Mouse (Mus musculus) testis, adult 10 weeks (tissue): ENCODE data around the gene G530012D18Rik. TPM values are rescaled to one million over a fixed set of nuclear protein-coding genes. Genes with fewer than 3 reads are reported as not detected.

ENCODE experiments used
- polyA plus RNA-seq: library from polyadenylated mRNA; stranded (reverse); fragments of 350-450 nt; fragmentation: Illumina TruSeq; extraction: RNeasy Lipid Tissue Mini Kit (QIAGEN cat#74804); gene quantifications from one replicate; pipeline ENCODE4 v1.2.3, GENCODE M21; 2014; ENCODE audit warnings: low read depth, low replicate concordance

Gene G530012D18Rik
- polyA plus RNA-seq, result not detected

GRCm38 (mm10) chr1:85575376-85575775 lies at the start of gene G530012D18Rik:
G530012D18Rik (plus strand) TSS chr1:85575676.

GRCm38 (mm10) chr1:85598271-85599012 lies 23.0 kb downstream of the G530012D18Rik start, which contains the start of gene Sp110:
Sp110 (minus strand) TSS chr1:85598817.

DNA sequence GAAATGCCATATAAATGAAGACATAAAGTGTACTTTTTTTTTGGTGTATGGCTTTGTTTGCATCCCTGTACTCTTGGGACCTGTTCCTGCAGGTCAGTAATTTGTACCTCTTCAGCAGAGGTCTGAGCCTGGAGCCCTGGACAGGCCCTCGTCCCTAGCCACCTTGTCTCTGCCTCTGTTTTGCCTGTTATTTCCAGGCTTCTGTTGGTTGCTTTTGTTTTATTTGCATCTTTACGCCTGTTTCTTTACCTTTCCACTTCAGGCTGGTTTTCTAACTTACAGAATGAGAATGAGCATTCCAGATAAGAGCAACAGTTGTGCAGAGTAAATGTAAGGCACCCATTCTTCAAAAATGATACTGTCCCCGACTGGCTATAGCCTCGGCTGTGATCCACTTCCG lies 24.6 kb downstream of the G530012D18Rik start, which contains the start of gene Sp140:
Sp140 (plus strand) TSS at position 301 of the 400 bp plus-strand sequence.

Other genes starting within 250 kb of the G530012D18Rik start
- 0.29 TPM for gene Sp110, start 23.1 kb downstream of the G530012D18Rik start, polyA plus RNA-seq
- gene Sp140, start 24.7 kb downstream of the G530012D18Rik start, polyA plus RNA-seq, result 0.88 TPM
- 2.8 TPM for gene Sp100, start 74.3 kb downstream of the G530012D18Rik start, polyA plus RNA-seq
- 0.50 TPM for gene A630001G21Rik, start 203.0 kb downstream of the G530012D18Rik start, polyA plus RNA-seq
- 79.9 TPM for gene Cab39, start 217.8 kb downstream of the G530012D18Rik start, polyA plus RNA-seq